Mouse (Mus musculus): Measurements from ENCODE around the gene Afap1l2.

GRCm38 (mm10) chr19:56892586-56892985 lies 115.4 kb downstream of the Afap1l2 start:
- TF ChIP-seq POLR2A (IDR thresholded peaks at IDR 0.05; ENCODE audit: control insufficient read depth, extremely low read depth, insufficient read depth, low read length, poor library complexity) (no peak), CTCF (IDR thresholded peaks at IDR 0.05; ENCODE audit: borderline replicate concordance, control insufficient read depth, extremely low read depth, insufficient read depth, low read length, poor library complexity) (no peak)

Measured in thymus, adult 2 months (tissue).